Mouse (Mus musculus) heart, embryonic 12.5 days (tissue): ENCODE measurements around the gene Slc9a5. TPM values are rescaled to one million over a fixed set of nuclear protein-coding genes. Genes with fewer than 3 reads are reported as not detected.
A peak's percentile ranks its signal among the peaks of the same experiment; 100 is the strongest.

ENCODE experiments used
- ATAC-seq: fragments of 200-750 bp; cut with Nextera tagmentation; 2 replicates; pipeline ENCODE4 v1.8.0; 2017; ENCODE audit warnings: moderate TSS enrichment, moderate library complexity; ENCODE audit not compliant: insufficient number of reproducible peaks, low FRiP score
- H3K27ac ChIP-seq: fragments of 300-500 bp; sonication (generic); 2 replicates; pipeline ENCODE4 v1.5.1; 2016; ENCODE audit warnings: mild to moderate bottlenecking, moderate library complexity; ENCODE audit not compliant: poor library complexity, severe bottlenecking
- H3K27me3 ChIP-seq: fragments of 300-500 bp; sonication (generic); replicated peaks from 2 replicates; pipeline ENCODE4 v1.6.1; 2016; ENCODE audit warnings: mild to moderate bottlenecking, moderate library complexity
- H3K36me3 ChIP-seq: fragments of 300-500 bp; sonication (generic); 2 replicates; pipeline ENCODE4 v1.6.1; 2016; ENCODE audit warnings: mild to moderate bottlenecking, moderate library complexity
- H3K4me1 ChIP-seq: fragments of 300-500 bp; sonication (generic); replicated peaks from 2 replicates; pipeline ENCODE4 v1.6.1; 2016; ENCODE audit warnings: mild to moderate bottlenecking
- H3K4me2 ChIP-seq: fragments of 300-500 bp; sonication (generic); 2 replicates; pipeline ENCODE4 v1.6.1; 2016; ENCODE audit warnings: mild to moderate bottlenecking, moderate library complexity
- H3K4me3 ChIP-seq: fragments of 300-500 bp; sonication (generic); 2 replicates; pipeline ENCODE4 v1.5.1; 2016; ENCODE audit warnings: mild to moderate bottlenecking
- H3K9ac ChIP-seq: fragments of 300-500 bp; sonication (generic); 2 replicates; pipeline ENCODE4 v1.6.1; 2016; ENCODE audit warnings: mild to moderate bottlenecking, moderate library complexity
- H3K9me3 ChIP-seq: fragments of 300-500 bp; sonication (generic); replicated peaks from 2 replicates; pipeline ENCODE4 v1.6.1; 2016; ENCODE audit warnings: mild to moderate bottlenecking, moderate library complexity
- WGBS: fragments of 180-500 bp; shearing (Covaris S2); methylation state at CpG from one replicate; pipeline ENCODE4 v1.1.7; 2016; 5-methylcytosine and 5-hydroxymethylcytosine counted together
- microRNA counts: library from miRNA; unstranded; fragments of <30 nt; microRNA quantifications from one replicate; lab custom pipeline; 2017
- microRNA-seq: library from miRNA; unstranded; fragments of <30 nt; microRNA quantifications from one replicate; pipeline ENCODE4, GENCODE M21; 2017
- polyA plus RNA-seq: library from polyadenylated mRNA; unstranded; fragments of >200 nt; fragmentation: Nextera tagmentation; extraction: Ambion mirVana; gene quantifications from 2 replicates; pipeline ENCODE4 v1.2.1, GENCODE M21; 2016

Slc9a5 gene
- polyA plus RNA-seq, 1 experiment from 2014 or later = 1.6 TPM

- ATAC-seq = no peak
- H3K9me3 ChIP-seq = no peaks in the 10 kb centered on the region
- no peak overlapping the region for H3K27ac ChIP-seq
- H3K36me3 ChIP-seq = no peaks in the 10 kb centered on the region
- no peak overlapping the region for H3K9ac ChIP-seq
- H3K4me2 ChIP-seq = no peak overlapping the region
- H3K4me1 ChIP-seq = peaks cover 2% of the 10 kb centered on the region
- WGBS = 52% methylated on average over 7 of the region's 7 CpGs
- peaks cover 19% of the 10 kb centered on the region for H3K27me3 ChIP-seq
- H3K4me3 ChIP-seq = no peak overlapping the region
Observed at GRCm38 (mm10) chr8:105408331-105408730, 59.7 kb downstream of the Slc9a5 start.

GRCm38 (mm10) chr8:105409947-105410346 lies 61.3 kb downstream of the Slc9a5 start:
- Histone ChIP-seq H3K9me3 (no peaks in the 10 kb centered on the region), H3K4me3 (no peak overlapping the region), H3K9ac (no peak overlapping the region), H3K4me2 (no peak overlapping the region), H3K36me3 (no peaks in the 10 kb centered on the region), H3K4me1 (peaks cover 7% of the 10 kb centered on the region), H3K27ac (no peak overlapping the region), H3K27me3 (peaks cover 35% of the 10 kb centered on the region)
- no peak for ATAC-seq
- 93% methylated on average over 6 of the region's 6 CpGs for WGBS

- Histone ChIP-seq H3K36me3 (no peaks in the 10 kb centered on the region), H3K9ac (no peak within 1 kb of the TSS), H3K4me3 (peak within 1 kb of the TSS; percentile 38), H3K27ac (no peak within 1 kb of the TSS), H3K9me3 (no peaks in the 10 kb centered on the region), H3K27me3 (peaks cover 38% of the 10 kb centered on the region), H3K4me1 (peaks cover 7% of the 10 kb centered on the region), H3K4me2 (peak within 1 kb of the TSS; percentile 67)
- ATAC-seq = no peak
- 1% methylated on average over 34 of the region's 34 CpGs for WGBS
Observed at GRCm38 (mm10) chr8:105413391-105413790, 64.7 kb downstream of the Slc9a5 start, which contains the start of the genes Kctd19 and Lrrc36. TSS of gene Kctd19 (minus strand) at chr8:105413502. TSS of gene Lrrc36 (plus strand) at chr8:105413571.

GRCm38 (mm10) chr8:105418992-105419391 lies 70.3 kb downstream of the Slc9a5 start:
- H3K4me3 ChIP-seq = no peak overlapping the region
- ATAC-seq = no peak
- H3K36me3 ChIP-seq = no peaks in the 10 kb centered on the region
- H3K27me3 ChIP-seq = peaks cover 15% of the 10 kb centered on the region
- H3K9ac ChIP-seq = no peak overlapping the region
- WGBS = 73% methylated on average over 2 of the region's 2 CpGs
- H3K27ac ChIP-seq = no peak overlapping the region
- no peaks in the 10 kb centered on the region for H3K4me1 ChIP-seq
- no peak overlapping the region for H3K4me2 ChIP-seq
- no peaks in the 10 kb centered on the region for H3K9me3 ChIP-seq

MicroRNA genes within 50 kb of the gene (microRNA counts, 519-probe panel; counts per million panel counts)
- microRNA mmu-miR-328 (lab: Ali Mortazavi, UCI) = 3,942 counts per million, percentile 31 among the panel's probes with 10 or more counts

Small RNA genes within 50 kb of the gene (microRNA-seq; reads per million reads assigned to microRNA genes)
- not detected for gene Gm27320
- 339 reads per million, percentile 68 among the genes with 10 or more reads in this experiment for gene Mir328

Other genes with a start within 250 kb of the Slc9a5 start
- not detected in 2 replicates for gene Ces4a, start 217.0 kb upstream of the Slc9a5 start, polyA plus RNA-seq
- 65.3 and 67.9 TPM in 2 replicates for gene Cbfb, start 178.2 kb upstream of the Slc9a5 start, polyA plus RNA-seq
- gene D230025D16Rik, start 123.7 kb upstream of the Slc9a5 start, polyA plus RNA-seq = 18.7 and 18.9 TPM in 2 replicates
- 10.2 and 10.8 TPM in 2 replicates for gene B3gnt9, start 93.7 kb upstream of the Slc9a5 start, polyA plus RNA-seq
- 16.0 and 16.6 TPM in 2 replicates for gene Tradd, start 84.2 kb upstream of the Slc9a5 start, polyA plus RNA-seq
- 2.2 and 2.6 TPM in 2 replicates for gene Fbxl8, start 84.2 kb upstream of the Slc9a5 start, polyA plus RNA-seq
- not detected in 2 replicates for gene Hsf4, start 79.0 kb upstream of the Slc9a5 start, polyA plus RNA-seq
- gene Nol3, start 72.7 kb upstream of the Slc9a5 start, polyA plus RNA-seq = 1.8 and 2.1 TPM in 2 replicates
- 7.9 and 8.1 TPM in 2 replicates for gene 4931428F04Rik, start 59.0 kb upstream of the Slc9a5 start, polyA plus RNA-seq
- 16.1 and 19.5 TPM in 2 replicates for gene Exoc3l, start 52.7 kb upstream of the Slc9a5 start, polyA plus RNA-seq
- gene E2f4, start 51.2 kb upstream of the Slc9a5 start, polyA plus RNA-seq = 60.8 and 64.1 TPM in 2 replicates
- gene Elmo3, start 43.2 kb upstream of the Slc9a5 start, polyA plus RNA-seq = 2.8 and 3.3 TPM in 2 replicates
- 1.3 TPM in 2 replicates for gene Lrrc29, start 22.6 kb upstream of the Slc9a5 start, polyA plus RNA-seq
- 73.5 and 80.7 TPM in 2 replicates for gene Tmem208, start 22.5 kb upstream of the Slc9a5 start, polyA plus RNA-seq
- gene Fhod1, start 890 bp upstream of the Slc9a5 start, polyA plus RNA-seq = 1.6 and 2.0 TPM in 2 replicates
- gene Plekhg4, start 24.4 kb downstream of the Slc9a5 start, polyA plus RNA-seq = 0.23 TPM in 1 of 2 replicates, not detected in the other
- not detected in 2 replicates for gene Kctd19, start 64.7 kb downstream of the Slc9a5 start, polyA plus RNA-seq
- 0.13 TPM in 1 of 2 replicates, not detected in the other for gene Lrrc36, start 64.7 kb downstream of the Slc9a5 start, polyA plus RNA-seq
- 13.8 and 14.4 TPM in 2 replicates for gene Tppp3, start 122.7 kb downstream of the Slc9a5 start, polyA plus RNA-seq
- 23.1 and 23.3 TPM in 2 replicates for gene Zdhhc1, start 148.1 kb downstream of the Slc9a5 start, polyA plus RNA-seq
- gene Hsd11b2, start 169.9 kb downstream of the Slc9a5 start, polyA plus RNA-seq = 1.7 and 1.9 TPM in 2 replicates
- 51.4 and 52.9 TPM in 2 replicates for gene Atp6v0d1, start 217.2 kb downstream of the Slc9a5 start, polyA plus RNA-seq